Mouse (Mus musculus): ENCODE measurements around the gene Disc1.

Disc1 gene

DNA sequence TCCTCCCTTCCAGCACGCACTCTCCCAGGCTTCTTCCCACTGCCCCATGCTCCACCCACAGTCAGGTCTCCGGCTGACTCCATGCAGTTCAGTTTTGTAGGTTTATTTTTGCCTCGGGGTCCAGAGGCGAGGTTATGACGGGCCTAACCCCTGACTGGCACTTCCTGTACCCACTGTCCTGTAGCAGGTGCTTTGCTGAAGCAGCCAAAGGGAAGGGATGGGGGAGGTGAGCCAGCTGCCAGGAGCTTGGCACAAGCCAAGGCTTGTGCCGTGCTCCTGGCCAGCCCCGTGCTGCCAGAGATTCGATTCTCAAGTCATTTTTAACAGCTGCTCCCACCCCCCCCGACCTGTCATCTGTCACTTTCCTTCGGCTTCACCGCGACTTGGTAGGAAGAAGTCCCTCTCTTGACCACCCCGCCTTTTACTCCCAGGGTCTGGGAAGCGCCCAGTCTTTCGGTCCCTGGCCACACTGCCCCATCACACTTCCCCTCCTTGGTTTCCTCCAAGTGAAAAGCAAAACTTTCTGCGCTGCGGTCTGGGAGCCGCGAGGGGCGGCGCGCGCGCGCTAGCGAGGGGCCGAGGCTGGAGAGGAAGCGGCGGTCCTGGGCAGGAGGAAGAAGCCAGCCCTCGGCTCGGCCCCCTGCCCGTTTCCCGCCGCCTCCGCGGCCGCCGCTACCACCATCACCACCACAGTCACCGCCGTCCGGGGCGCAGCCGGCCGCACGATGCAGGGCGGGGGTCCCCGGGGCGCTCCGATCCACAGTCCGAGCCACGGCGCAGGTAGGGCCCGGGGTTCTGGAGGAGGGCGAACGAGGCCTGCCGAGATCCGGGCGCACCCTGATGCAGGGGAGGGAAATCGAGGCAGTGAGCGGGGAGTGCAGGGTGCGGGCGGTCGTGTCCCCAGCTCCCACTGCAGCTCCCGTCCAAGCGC is at the start of gene Disc1:
Disc1 (plus strand) TSS at position 691 of the 931 bp plus-strand sequence.
- DNase-seq (ENCODE audit: low spot score in 2 of 2): peak; percentile 16 to 36

DNA sequence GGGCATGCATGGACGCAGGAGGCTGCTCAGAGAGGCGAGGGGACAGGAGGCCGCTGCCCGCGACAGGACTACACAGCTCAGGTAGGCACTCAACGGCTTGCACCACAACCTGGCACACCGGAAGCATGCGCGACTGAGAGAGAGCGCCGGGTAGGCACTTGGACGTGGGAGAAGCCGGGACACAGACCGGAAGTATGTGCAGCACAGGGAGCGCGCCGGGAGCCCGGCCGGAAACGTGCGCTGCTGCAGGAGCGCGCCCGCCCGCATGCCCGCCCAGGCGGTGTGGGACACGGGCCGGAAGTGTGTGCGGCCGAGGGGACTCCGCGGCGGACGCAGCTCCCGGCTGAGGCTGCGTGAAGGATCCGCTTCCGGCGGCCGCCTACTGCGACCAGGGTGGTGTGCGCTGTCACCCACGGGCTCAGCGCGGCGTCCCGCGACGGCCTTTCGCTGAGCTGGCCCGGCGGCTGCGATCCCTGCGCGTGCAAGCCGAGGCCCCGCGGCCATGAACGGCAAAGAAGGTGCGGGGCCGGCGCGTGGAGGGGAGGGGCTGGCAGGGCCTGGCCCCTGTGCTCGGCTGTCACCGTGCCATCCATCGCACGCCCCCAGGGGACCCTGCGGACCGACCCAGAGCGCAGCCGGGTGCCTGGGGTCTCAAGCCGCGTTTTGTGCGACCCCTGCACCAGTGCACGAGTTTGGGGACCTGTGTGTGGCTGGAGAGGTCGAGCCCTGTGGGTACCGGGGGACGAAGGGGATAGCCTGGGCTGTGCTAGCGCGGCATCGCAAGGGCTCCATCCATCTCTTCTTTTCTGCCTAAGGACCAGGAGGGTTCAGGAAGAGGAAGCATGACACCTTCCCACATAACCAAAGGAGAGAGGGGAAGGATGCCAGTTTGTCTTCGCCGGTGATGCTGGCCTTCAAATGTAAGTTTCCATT is 41.0 kb upstream of the Disc1 start, which contains the start of gene Tsnax:
Tsnax (plus strand) TSS at position 303 of the 933 bp plus-strand sequence.
- DNase-seq (ENCODE audit: low spot score in 2 of 2): peak; percentile 92 to 96

DNA sequence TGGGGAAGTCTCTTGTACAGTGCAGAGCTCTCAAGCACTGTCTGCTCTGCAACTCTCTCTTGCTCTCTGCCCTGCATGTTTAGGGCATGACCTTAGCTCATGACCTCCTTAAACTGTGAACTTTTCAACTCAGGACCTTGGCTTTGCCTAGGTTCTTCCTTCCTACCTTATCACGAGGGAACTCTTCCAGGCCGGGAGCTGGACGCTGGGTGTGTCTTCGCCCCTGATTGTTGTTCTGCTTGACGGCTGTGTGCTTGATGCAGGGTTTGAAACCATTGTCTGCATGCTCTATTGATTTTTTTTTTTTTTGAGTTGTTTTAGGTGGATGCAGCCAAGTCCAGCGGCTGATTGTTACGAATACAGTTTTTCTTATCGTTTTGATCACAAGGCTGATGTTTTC is 29.9 kb upstream of the Disc1 start:
- no peak for DNase-seq (ENCODE audit: low spot score in 2 of 2)

DNA sequence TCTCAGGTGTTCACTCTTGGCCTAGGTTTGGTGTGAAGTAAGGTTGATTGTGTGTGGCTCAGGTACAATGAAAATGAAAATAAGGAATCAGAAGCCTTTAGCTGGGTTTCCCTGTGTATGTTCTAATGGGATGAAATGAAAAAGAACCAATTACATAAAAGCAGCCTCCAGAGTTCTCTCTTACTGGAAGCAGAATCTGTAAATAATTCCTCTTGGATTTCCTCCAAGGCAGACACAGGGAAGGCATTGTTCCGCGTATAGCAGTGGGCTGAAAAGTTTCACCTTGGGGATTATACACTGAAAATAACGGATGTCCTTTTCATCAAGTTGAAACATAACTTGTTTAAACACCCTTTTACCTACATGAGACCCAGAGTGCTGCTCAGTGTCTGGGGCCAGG is 26.8 kb upstream of the Disc1 start:
- no peak for DNase-seq (ENCODE audit: low spot score in 2 of 2)

DNA sequence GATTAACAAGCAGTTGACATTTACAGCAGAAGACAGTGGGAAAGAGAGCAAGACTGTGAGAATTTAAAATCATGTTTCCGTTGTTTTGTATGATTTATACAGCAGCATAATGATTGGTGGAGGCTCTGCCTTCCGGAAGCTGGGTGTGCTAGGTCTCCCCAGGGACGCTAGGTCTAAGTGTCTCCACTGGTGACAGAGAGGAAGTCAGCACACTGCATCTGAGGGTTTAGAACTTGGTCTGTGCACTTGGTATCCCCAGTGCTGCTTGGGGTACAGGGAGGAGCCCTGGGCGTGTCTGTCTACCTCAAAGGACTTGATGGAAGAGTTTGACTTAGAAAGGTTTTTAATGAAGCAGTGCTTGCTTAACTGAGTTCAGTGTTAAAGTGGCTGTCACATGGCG is 25.2 kb upstream of the Disc1 start:
- DNase-seq (ENCODE audit: low spot score in 2 of 2): no peak

DNA sequence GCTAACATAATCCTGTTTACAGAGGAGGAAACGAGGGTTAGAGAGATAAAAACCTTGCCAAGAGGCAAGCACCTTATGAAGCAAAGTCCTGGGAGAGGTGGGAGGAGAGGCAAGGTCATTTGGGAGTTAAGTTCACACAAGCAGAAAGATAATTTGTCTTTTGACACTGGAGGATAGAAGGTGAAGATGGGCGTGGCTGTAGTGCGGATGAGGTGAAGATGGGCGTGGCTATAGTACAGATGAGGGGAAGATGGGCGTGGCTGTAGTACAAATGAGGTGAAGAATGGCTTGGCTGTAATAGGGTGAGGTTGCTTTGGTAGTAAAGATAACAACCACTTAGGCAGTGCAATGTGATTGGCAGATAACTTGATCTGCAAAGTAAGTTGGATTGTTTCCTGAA is 22.7 kb upstream of the Disc1 start:
- DNase-seq (ENCODE audit: low spot score in 2 of 2): no peak

DNA sequence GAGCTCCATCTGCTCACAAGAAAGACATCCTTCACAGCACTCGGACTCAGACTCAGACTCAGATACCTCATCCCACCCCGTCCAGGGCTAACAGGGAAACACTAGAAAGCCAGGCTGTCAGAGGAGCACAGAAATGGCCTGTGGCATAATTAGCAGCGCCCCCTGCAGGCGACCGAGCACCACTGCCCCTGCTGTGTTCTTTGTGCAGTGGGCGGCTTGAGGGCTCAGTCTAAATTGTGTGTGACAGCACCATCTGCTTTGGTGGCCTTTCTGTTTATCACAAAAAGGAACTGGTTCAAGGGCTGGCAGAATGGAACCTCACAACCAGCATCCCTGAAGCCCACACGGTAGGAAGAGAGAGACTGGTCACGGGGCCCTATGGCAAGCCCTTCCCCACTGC is 19.3 kb upstream of the Disc1 start:
- DNase-seq (ENCODE audit: low spot score in 2 of 2): peak; percentile 66

DNA sequence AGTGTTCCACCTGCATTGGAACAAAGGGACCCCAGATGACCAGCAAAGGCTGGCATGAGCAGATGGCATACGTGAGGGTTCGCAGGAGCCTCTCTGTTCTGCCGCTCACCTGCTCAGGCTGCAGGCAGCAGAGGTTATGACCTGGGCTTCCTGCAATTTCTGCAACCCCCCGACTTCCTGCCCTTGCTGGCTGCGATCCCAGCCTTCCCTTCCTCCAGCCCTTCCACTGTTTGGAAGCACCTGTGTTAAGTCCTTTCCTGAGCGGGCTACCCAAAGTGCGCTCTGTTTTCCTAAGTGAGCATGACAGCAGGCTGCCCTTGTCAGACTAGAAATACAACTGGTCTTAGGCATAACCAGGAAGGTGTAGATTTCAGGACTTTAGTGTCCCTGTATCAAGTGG is 16.9 kb upstream of the Disc1 start:
- no peak for DNase-seq (ENCODE audit: low spot score in 2 of 2)

DNA sequence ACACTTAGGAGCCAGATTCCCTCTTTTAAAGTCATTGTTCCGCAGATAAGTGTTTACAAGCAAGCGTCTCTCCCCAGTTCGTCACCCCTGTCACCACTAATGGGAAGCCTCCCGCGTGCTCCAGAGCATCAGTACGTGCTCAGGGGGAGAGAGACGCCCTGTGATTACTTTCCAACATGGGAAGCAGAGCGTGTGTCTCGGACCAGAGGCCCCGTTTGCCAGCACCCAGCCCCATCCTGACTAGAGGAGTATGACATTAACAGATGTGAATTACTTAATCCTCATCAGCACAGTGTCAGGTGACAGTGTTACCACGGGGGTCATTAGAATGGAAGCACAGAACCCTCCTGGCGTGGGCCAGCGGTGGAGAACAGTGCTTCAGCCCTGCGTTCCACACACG is 15.3 kb upstream of the Disc1 start:
- no peak for DNase-seq (ENCODE audit: low spot score in 2 of 2)

DNA sequence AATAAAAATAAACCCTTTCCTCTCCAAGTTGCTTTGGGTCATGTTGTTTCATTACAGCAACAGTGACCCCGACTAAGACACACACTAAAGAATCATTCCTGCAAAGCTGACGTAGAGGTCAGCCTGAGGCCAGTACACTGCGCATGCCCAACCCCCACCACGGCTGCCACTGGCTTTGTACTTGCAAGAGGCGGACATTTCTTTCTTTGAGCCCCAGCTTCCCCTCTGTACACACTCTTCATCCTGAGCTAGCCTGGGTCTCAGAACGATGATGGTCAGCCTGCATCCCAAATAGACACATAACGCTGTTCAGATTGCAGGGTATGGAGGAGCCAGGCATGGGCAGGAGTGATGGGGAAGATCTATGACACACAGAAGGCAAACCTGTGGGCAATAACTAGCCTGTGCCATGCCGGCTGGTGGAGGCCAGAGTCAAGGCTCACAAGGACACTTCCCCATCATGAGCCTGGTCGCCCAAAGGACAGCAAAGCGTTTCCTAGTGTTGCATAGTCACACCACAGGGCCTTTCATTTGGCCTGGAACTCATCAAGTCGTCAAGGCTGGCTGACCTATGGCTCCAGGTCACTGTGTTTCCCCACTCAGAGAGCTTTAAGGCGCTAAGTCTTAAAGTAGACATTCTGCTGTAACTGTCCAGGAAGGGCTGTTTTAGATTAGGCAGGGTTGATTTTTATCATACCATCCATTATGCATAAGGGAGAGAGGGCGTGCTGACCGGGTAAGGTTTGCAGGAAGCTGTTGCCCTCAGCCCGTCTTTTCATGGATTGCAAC is 13.2 kb upstream of the Disc1 start:
- no peak for DNase-seq (ENCODE audit: low spot score in 2 of 2)

DNA sequence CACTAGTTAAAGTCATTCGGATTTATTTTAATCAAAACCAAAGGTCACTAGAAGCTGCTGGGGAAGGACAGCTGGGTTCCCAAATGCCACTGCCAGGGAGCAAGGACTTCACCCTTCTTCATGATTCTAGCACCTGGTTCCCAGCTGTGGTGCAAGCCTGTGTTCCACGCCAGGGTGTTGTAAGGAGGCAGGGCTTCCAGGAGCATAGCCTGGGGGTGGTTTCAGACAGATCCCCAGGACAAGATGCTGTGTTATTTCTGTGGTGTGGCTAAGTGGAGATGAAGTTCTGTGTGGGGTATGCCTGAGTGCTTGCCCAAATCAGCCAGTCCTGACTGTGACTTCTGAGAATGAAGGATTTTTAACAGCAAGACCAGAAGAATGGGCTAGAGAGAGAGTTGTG is 12.5 kb upstream of the Disc1 start:
- peak in 1 of 2 experiments; percentile 32 for DNase-seq (ENCODE audit: low spot score in 2 of 2)

DNA sequence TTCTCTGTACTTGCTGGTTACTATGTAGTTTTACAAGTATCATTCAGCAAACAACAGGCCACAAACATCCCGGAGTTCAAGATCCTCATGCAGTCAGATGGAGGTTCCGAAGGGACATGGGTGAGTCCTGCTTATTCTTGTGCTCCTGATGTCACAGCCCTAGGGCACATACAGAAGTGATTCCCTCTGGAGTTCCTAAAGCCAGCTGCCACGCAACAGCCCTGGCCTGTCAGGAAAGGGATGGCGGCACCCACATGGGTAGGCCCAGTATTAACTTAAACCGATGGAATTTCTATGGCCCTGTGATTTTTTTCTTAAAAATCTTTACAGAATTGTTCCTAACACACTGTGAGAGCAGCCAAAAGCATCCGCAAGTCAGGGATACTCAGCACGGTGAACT is 10.6 kb upstream of the Disc1 start:
- DNase-seq (ENCODE audit: low spot score in 2 of 2): no peak

DNA sequence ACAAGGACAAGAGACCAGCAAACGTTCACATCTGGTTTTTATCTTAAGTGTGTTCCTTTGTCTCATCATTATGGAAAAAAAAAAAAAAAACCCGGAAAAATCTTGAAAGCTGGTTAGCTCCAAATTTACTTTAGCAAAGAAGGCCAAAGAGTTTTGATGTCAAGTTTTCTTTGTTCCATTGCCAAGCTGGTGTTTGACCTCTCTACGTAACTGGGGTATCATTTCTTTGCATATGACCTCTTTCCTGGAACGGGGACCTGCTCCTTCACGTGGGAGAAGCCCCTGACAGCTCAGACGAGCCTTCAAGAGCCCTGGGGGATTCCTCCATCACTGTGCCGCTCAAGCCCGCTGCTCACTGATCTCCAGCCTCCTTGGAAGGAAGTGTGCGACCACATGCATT is 10.1 kb upstream of the Disc1 start:
- DNase-seq (ENCODE audit: low spot score in 2 of 2): no peak

DNA sequence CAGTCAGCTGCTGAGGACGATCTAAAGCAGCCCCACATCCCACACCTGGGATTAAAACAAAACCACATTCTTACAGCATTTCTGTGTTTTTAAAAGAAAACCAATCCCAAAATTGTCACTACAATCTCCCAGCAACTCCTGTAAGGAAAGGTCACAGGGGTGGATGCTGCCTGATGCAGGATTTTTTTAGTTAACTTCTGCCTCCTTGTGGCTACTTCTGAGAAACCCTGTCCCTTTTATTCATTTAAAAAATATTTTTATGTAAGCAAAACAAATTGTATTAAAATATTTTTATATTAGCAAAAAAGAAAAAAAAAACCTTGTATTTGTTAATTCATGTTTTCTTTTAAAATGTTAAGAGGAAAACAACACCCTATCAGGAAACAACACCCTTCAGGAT is 8.2 kb upstream of the Disc1 start:
- no peak for DNase-seq (ENCODE audit: low spot score in 2 of 2)

DNA sequence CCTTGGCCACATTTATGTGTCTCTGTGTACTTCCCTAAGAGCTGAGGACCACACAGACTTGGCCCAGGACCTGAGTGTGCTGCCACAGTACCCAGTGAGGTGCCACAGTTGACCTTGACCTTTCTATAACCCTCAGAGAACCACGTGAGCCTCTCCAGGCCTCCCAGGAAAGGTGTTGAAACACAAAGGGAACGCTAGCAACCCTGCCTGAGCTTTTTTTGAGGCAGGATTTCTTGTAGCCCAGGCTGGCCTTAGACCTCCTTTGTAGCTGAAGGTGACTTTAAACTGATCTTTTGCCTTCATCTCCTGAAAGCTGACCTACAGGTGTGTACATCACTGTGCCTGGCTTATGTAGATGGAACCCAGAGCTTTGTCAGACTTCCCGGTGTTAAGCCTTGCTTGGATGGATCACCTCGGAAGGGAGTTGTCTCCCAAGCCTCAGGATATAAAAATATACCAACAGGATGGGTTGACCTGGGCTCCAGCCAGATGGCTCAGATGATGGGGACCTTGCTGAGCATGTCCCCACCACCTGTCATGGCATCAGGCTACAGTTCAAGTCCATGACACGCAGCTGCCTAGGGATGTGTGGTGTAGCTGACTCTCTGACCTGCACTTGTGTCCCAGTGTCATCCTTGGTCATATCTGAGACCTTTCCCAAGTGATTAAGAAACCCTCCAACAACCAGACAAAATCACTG is 4.8 kb upstream of the Disc1 start:
- DNase-seq (ENCODE audit: low spot score in 2 of 2): no peak

DNA sequence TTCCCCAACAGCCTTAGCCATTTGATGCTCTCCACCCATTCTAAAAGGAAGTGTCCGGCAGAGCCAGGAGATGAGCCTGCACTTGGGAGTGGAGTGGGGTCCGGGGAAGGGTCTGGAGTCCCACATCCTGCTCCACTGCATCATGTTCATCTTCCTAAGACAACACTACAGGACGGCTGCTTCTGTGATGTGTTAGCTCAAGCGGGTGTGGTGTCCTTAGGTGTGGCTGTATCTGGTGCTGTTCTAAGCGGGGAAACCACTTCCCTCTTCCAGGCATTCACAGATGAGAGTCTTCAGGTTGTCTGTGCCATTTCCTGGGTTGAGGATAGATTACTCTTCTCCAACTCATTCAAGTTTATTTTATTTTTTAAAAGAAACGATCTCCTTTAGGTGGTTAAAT is 4.2 kb upstream of the Disc1 start:
- no peak for DNase-seq (ENCODE audit: low spot score in 2 of 2)

DNA sequence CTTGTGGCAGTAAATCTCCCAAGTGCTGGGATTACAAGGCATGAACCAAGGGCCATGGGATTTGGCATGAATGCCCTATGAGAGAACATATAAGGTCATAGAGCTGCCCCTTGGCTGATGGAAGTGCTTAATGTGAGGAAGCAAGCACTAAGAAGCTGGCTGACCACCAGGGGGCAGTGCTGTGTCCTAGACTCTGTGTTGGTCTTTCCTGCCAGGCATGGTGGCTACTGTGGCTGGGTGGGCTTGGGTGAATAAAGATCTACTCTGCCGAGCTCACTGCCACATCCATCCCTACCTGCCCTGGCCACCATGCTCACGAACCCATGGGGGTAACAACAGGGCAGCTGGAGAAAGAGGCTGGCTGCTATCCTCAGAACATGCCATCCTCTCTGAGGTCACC is 2.0 kb upstream of the Disc1 start:
- DNase-seq (ENCODE audit: low spot score in 2 of 2): peak; percentile 38 to 60

DNA sequence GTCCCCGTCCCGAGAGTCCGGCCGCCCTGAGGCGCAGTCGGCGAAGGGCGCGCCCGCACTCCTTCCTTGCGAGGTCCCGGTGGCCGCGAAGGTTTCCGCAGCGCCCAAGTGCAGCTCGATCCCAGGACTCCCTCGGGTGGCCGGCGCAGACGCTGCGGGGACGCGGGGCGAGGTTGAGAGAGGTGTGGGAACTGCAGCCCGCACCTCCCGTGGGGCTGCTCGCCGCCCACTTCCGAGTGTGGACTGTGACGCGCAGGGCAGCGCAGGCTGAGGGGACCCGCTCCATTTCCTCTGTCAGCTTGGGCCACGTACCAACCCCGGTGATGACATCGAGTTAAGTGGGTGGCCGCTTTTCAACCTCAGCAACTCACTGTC is 428 bp downstream of the Disc1 start:
- DNase-seq (ENCODE audit: low spot score in 2 of 2): peak; percentile 23 to 28

DNA sequence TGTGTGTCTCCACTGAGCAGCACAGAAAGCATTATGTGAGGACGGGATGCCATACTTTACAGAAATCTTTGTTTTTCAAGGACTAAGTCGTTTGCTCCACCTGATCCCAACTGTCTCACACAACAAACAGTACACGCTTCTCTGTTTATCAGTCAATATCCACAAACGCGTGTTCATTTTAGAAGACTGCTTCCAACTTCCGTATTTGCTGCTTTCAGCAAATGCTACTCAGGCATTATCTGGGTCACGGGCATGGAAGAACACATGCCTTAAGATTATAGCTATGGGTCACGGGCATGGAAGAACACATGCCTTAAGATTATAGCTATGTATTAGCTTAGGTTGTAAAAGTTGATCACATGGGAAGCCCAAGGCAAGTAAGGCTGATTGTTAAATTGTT is 6.9 kb downstream of the Disc1 start:
- DNase-seq (ENCODE audit: low spot score in 2 of 2): no peak

DNA sequence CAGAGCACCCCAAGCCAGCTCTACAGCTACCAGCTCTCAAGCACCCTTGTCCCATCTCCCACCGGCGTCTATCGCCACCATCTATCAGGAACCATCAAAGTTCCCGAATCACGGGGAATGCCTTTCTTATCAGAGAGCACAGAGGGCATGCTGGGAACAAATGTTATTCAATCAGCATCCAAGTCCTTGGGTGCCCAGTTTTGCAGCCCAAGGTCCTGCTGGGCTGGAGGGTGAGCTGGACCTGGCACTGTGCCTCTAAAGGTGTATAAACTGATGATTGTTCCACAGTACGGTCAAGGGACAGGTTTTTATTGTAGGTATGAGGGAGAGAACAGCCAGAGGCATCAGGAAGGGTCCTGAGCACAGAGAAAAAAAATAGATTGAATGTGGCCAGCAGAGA is 11.6 kb downstream of the Disc1 start:
- DNase-seq (ENCODE audit: low spot score in 2 of 2): no peak

DNA sequence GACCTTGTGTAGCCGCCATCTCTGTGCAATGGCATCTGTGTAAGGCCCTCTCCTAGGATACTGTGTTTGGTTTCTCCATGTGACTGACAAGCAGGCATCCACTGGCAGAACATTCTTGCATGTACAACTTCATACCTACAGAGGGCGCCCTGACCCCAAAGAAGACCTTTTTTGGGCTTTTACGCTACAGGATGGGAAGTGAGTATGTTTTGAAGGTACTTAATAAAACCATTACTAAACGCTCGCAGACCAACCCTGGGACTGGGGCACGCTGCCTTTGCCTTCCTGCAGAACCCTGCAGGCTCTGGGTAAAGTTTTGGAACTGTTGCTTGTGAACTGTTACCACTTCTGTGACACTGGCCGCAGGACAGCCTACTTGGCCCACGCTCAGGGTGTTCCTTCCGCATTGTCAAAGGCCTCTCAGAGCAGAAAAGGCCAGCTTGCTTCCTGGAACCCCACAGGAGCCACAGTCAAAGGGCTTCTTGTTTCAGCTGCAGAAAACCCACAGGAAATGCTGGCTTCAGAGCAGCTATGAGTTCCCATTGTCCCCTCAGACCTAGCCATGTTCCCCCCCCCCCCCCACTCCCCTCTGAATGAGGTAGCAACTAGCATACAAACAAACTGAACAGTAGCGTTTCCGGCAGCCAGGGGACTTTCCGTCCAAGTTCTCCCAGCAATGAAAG is 13.1 kb downstream of the Disc1 start:
- peak; percentile 61 to 72 for DNase-seq (ENCODE audit: low spot score in 2 of 2)

Data from frontal cortex, postnatal 36 days (tissue).